Mouse (Mus musculus): ENCODE measurements around the gene Bms1.

The Bms1 gene

GRCm38 (mm10) chr6:118419050-118419920 lies at the start of gene Bms1:
Gene Bms1 (minus strand): TSS chr6:118419474.
- DNase-seq (ENCODE audit: low spot score): peak; percentile 95

GRCm38 (mm10) chr6:118462069-118462705 lies 42.9 kb upstream of the Bms1 start:
- no peak for DNase-seq (ENCODE audit: low spot score)

- no peak for DNase-seq (ENCODE audit: low spot score)
These were observed 38.5 kb upstream of the Bms1 start for GRCm38 (mm10) chr6:118457726-118458125.

- DNase-seq (ENCODE audit: low spot score): peak; percentile 89
These were observed 35.9 kb upstream of the Bms1 start, which contains the start of gene Zfp248 for GRCm38 (mm10) chr6:118455042-118455631. Gene Zfp248 (minus strand): TSS chr6:118455528.

GRCm38 (mm10) chr6:118454452-118454851 lies 35.2 kb upstream of the Bms1 start:
- no peak for DNase-seq (ENCODE audit: low spot score)

GRCm38 (mm10) chr6:118431502-118431901 lies 12.2 kb upstream of the Bms1 start:
- DNase-seq (ENCODE audit: low spot score): no peak

GRCm38 (mm10) chr6:118426666-118427065 lies 7.4 kb upstream of the Bms1 start:
- DNase-seq (ENCODE audit: low spot score): no peak

GRCm38 (mm10) chr6:118410428-118410827 lies 8.8 kb downstream of the Bms1 start:
- DNase-seq (ENCODE audit: low spot score): no peak

- DNase-seq (ENCODE audit: low spot score): no peak
These were observed 10.8 kb downstream of the Bms1 start for GRCm38 (mm10) chr6:118408510-118408909.

GRCm38 (mm10) chr6:118406421-118406820 lies 12.9 kb downstream of the Bms1 start:
- no peak for DNase-seq (ENCODE audit: low spot score)

GRCm38 (mm10) chr6:118390746-118391145 lies 28.5 kb downstream of the Bms1 start:
- no peak for DNase-seq (ENCODE audit: low spot score)

GRCm38 (mm10) chr6:118385962-118386361 lies 33.3 kb downstream of the Bms1 start:
- DNase-seq (ENCODE audit: low spot score): no peak

- DNase-seq (ENCODE audit: low spot score): no peak
These were observed 38.0 kb downstream of the Bms1 start for GRCm38 (mm10) chr6:118381234-118381633.

- no peak for DNase-seq (ENCODE audit: low spot score)
These were observed 38.6 kb downstream of the Bms1 start for GRCm38 (mm10) chr6:118380630-118381029.

GRCm38 (mm10) chr6:118379451-118380167 lies 39.7 kb downstream of the Bms1 start:
- peak; percentile 55 for DNase-seq (ENCODE audit: low spot score)

- DNase-seq (ENCODE audit: low spot score): no peak
These were observed 41.7 kb downstream of the Bms1 start for GRCm38 (mm10) chr6:118377611-118378010.

GRCm38 (mm10) chr6:118376023-118376422 lies 43.3 kb downstream of the Bms1 start:
- no peak for DNase-seq (ENCODE audit: low spot score)

- no peak for DNase-seq (ENCODE audit: low spot score)
These were observed 43.8 kb downstream of the Bms1 start for GRCm38 (mm10) chr6:118375457-118375856.

- DNase-seq (ENCODE audit: low spot score): no peak
These were observed 44.2 kb downstream of the Bms1 start for GRCm38 (mm10) chr6:118375026-118375425.

- no peak for DNase-seq (ENCODE audit: low spot score)
These were observed 46.0 kb downstream of the Bms1 start for GRCm38 (mm10) chr6:118373294-118373693.

- DNase-seq (ENCODE audit: low spot score): no peak
These were observed 46.5 kb downstream of the Bms1 start for GRCm38 (mm10) chr6:118372794-118373193.

GRCm38 (mm10) chr6:118367502-118367901 lies 51.8 kb downstream of the Bms1 start:
- no peak for DNase-seq (ENCODE audit: low spot score)
